Mouse (Mus musculus): ENCODE data around the gene Zscan29. TPM values are rescaled to one million over a fixed set of nuclear protein-coding genes. Genes with fewer than 3 reads are reported as not detected.

The Zscan29 gene
- total and polyA plus RNA-seq, 3 experiments = 6.5 to 199 (median 10.2) TPM

- no peak overlapping the region for H3K4me3 ChIP-seq (ENCODE audit: control insufficient read depth in 1 of 2, insufficient read depth in 1 of 2, low read depth in 2 of 2, low read length in 2 of 2)
- no peaks in the 10 kb centered on the region for H3K27me3 ChIP-seq (ENCODE audit: control insufficient read depth in 1 of 2, insufficient read depth in 2 of 2, low read length in 2 of 2)
- no peaks in the 10 kb centered on the region for H3K79me2 ChIP-seq (ENCODE audit: control insufficient read depth, insufficient read depth, low read length, poor library complexity)
- no peak overlapping the region for H3K9ac ChIP-seq (ENCODE audit: control insufficient read depth, low read depth, low read length, poor library complexity, severe bottlenecking)
- peaks cover 12 to 15% of the 10 kb centered on the region in 2 experiments for H3K4me1 ChIP-seq (ENCODE audit: control insufficient read depth in 1 of 2, insufficient read depth in 2 of 2, low read length in 2 of 2)
- TF ChIP-seq NRF1 (IDR thresholded peaks at IDR 0.05; ENCODE audit: insufficient read depth, low read depth, low read length, poor library complexity, severe bottlenecking) (no peak), CTCF (IDR thresholded peaks at IDR 0.05 in 2 of 3, conservative IDR thresholded peaks at IDR 0.05 in 1 of 3; ENCODE audit: control insufficient read depth in 1 of 3, insufficient read depth in 1 of 3, low read depth in 2 of 3, low read length in 3 of 3, poor library complexity in 1 of 3, severe bottlenecking in 1 of 3) (no peak), SIN3A (IDR thresholded peaks at IDR 0.05; ENCODE audit: low read length) (no peak), ZNF384 (IDR thresholded peaks at IDR 0.05; ENCODE audit: low read depth, low read length) (no peak), MYB (IDR thresholded peaks at IDR 0.05; ENCODE audit: low read depth, low read length) (no peak), NELFE (IDR thresholded peaks at IDR 0.05; ENCODE audit: low read depth, low read length) (no peak), USF2 (IDR thresholded peaks at IDR 0.05; ENCODE audit: borderline replicate concordance in 1 of 2, insufficient read depth in 1 of 2, low read depth in 1 of 2, low read length in 2 of 2) (no peak), RCOR1 (IDR thresholded peaks at IDR 0.05; ENCODE audit: low read depth, low read length) (no peak), ELF1 (IDR thresholded peaks at IDR 0.05; ENCODE audit: low read depth, low read length) (no peak), MAZ (IDR thresholded peaks at IDR 0.05; ENCODE audit: low read depth, low read length) (no peak), E2F4 (IDR thresholded peaks at IDR 0.05; ENCODE audit: borderline replicate concordance, low read depth, low read length) (no peak), BHLHE40 (IDR thresholded peaks at IDR 0.05; ENCODE audit: borderline replicate concordance, low read depth, low read length) (no peak), GATA1 (IDR thresholded peaks at IDR 0.05; ENCODE audit: low read depth, low read length) (no peak), MEF2A (IDR thresholded peaks at IDR 0.05; ENCODE audit: extremely low read depth, insufficient replicate concordance, low read depth, low read length, poor library complexity, severe bottlenecking) (no peak), USF1 (IDR thresholded peaks at IDR 0.05; ENCODE audit: low read depth, low read length) (no peak), HCFC1 (IDR thresholded peaks at IDR 0.05; ENCODE audit: low read depth, low read length) (no peak), POLR2AphosphoS2 (IDR thresholded peaks at IDR 0.05; ENCODE audit: low read length) (no peak)
- no peaks in the 10 kb centered on the region for H3K9me3 ChIP-seq (replicated peaks; ENCODE audit: insufficient read depth, low read length)
- no peak for DNase-seq (ENCODE audit: low read depth, low spot score)
- no peak overlapping the region for H3K27ac ChIP-seq (ENCODE audit: control insufficient read depth, low read depth, low read length)
- H3K36me3 ChIP-seq (ENCODE audit: control insufficient read depth in 1 of 2, insufficient read depth in 2 of 2, low read length in 2 of 2) = peaks cover 0 to 9% of the 10 kb centered on the region in 2 experiments; a peak in 2 of 4 replicates
Measured at GRCm38 (mm10) chr2:121128865-121129620, 41.9 kb downstream of the Zscan29 start.

GRCm38 (mm10) chr2:121127536-121127935 lies 43.4 kb downstream of the Zscan29 start:
- peaks cover 0 to 7% of the 10 kb centered on the region in 2 experiments; a peak in 2 of 4 replicates for H3K36me3 ChIP-seq (ENCODE audit: control insufficient read depth in 1 of 2, insufficient read depth in 2 of 2, low read length in 2 of 2)
- H3K9me3 ChIP-seq (replicated peaks; ENCODE audit: insufficient read depth, low read length) = no peaks in the 10 kb centered on the region
- no peaks in the 10 kb centered on the region for H3K79me2 ChIP-seq (ENCODE audit: control insufficient read depth, insufficient read depth, low read length, poor library complexity)
- H3K4me3 ChIP-seq (ENCODE audit: control insufficient read depth in 1 of 2, insufficient read depth in 1 of 2, low read depth in 2 of 2, low read length in 2 of 2) = no peak overlapping the region
- H3K27me3 ChIP-seq (ENCODE audit: control insufficient read depth in 1 of 2, insufficient read depth in 2 of 2, low read length in 2 of 2) = no peaks in the 10 kb centered on the region
- peaks cover 10 to 12% of the 10 kb centered on the region in 2 experiments for H3K4me1 ChIP-seq (ENCODE audit: control insufficient read depth in 1 of 2, insufficient read depth in 2 of 2, low read length in 2 of 2)
- H3K9ac ChIP-seq (ENCODE audit: control insufficient read depth, low read depth, low read length, poor library complexity, severe bottlenecking) = no peak overlapping the region
- H3K27ac ChIP-seq (ENCODE audit: control insufficient read depth, low read depth, low read length) = no peak overlapping the region
- no peak for DNase-seq (ENCODE audit: low read depth, low spot score)
- TF ChIP-seq ZNF384 (IDR thresholded peaks at IDR 0.05; ENCODE audit: low read depth, low read length) (no peak), MXI1 (IDR thresholded peaks at IDR 0.05; ENCODE audit: low read depth, low read length) (no peak), MAX (IDR thresholded peaks at IDR 0.05; ENCODE audit: low read length) (no peak), NELFE (IDR thresholded peaks at IDR 0.05; ENCODE audit: low read depth, low read length) (no peak), JUND (IDR thresholded peaks at IDR 0.05; ENCODE audit: low read depth, low read length) (no peak), RCOR1 (IDR thresholded peaks at IDR 0.05; ENCODE audit: low read depth, low read length) (no peak), RAD21 (IDR thresholded peaks at IDR 0.05; ENCODE audit: low read depth, low read length) (no peak), ZC3H11A (IDR thresholded peaks at IDR 0.05; ENCODE audit: low read depth, low read length) (no peak), GATA1 (IDR thresholded peaks at IDR 0.05; ENCODE audit: low read depth, low read length) (no peak)
